Mouse (Mus musculus) heart, embryonic 13.5 days (tissue): ENCODE results near the gene Tex14. TPM values are rescaled to one million over a fixed set of nuclear protein-coding genes. Genes with fewer than 3 reads are reported as not detected.
A peak's percentile ranks its signal among the peaks of the same experiment; 100 is the strongest.
"Not testable (repeated sequence)": the region's sequence is repeated elsewhere in the genome, so short reads cannot be mapped to it uniquely, and the experiment has no call there.

Experiments
- ATAC-seq: fragments of 200-750 bp; cut with Nextera tagmentation; 2 replicates; pipeline ENCODE4 v1.8.0; 2017; ENCODE audit warnings: moderate TSS enrichment; ENCODE audit not compliant: insufficient number of reproducible peaks, low FRiP score, low TSS enrichment; ENCODE audit errors: extremely low read depth
- H3K27ac ChIP-seq: fragments of 300-500 bp; sonication (generic); replicated peaks from 2 replicates; pipeline ENCODE4 v1.5.1; 2015; ENCODE audit warnings: moderate library complexity, mild to moderate bottlenecking, inconsistent platforms
- H3K27me3 ChIP-seq: fragments of 300-500 bp; sonication (generic); replicated peaks from 2 replicates; pipeline ENCODE4 v1.6.1; 2015; ENCODE audit warnings: mild to moderate bottlenecking, inconsistent platforms
- H3K36me3 ChIP-seq: fragments of 300-500 bp; sonication (generic); 2 replicates; pipeline ENCODE4 v1.6.1; 2015; ENCODE audit warnings: mild to moderate bottlenecking, inconsistent platforms
- H3K4me1 ChIP-seq: fragments of 300-500 bp; sonication (generic); 2 replicates; pipeline ENCODE4 v1.6.1; 2015; ENCODE audit warnings: inconsistent platforms
- H3K4me2 ChIP-seq: fragments of 300-500 bp; sonication (generic); 2 replicates; pipeline ENCODE4 v1.6.1; 2015; ENCODE audit warnings: inconsistent platforms, mild to moderate bottlenecking, moderate library complexity
- H3K4me3 ChIP-seq: fragments of 300-500 bp; sonication (generic); 2 replicates; pipeline ENCODE4 v1.5.1; 2015; ENCODE audit warnings: moderate library complexity, mild to moderate bottlenecking, inconsistent platforms
- H3K9ac ChIP-seq: fragments of 300-500 bp; sonication (generic); 2 replicates; pipeline ENCODE4 v1.6.1; 2015; ENCODE audit warnings: inconsistent platforms, mild to moderate bottlenecking, moderate library complexity
- H3K9me3 ChIP-seq: fragments of 300-500 bp; sonication (generic); 2 replicates; pipeline ENCODE4 v1.6.1; 2016; ENCODE audit warnings: inconsistent platforms
- WGBS: fragments of 180-500 bp; shearing (Covaris S2); methylation state at CpG from one replicate; pipeline ENCODE4 v1.1.7; 2015; ENCODE audit warnings: mixed read lengths; 5-methylcytosine and 5-hydroxymethylcytosine counted together
- polyA plus RNA-seq: library from polyadenylated mRNA; unstranded; fragments of >200 nt; fragmentation: Nextera tagmentation; extraction: Ambion mirVana; gene quantifications from 2 replicates; pipeline ENCODE4 v1.2.1, GENCODE M21; 2015

Gene Tex14
- polyA plus RNA-seq, 1 experiment from 2014 or later, result 0.28 TPM

DNA sequence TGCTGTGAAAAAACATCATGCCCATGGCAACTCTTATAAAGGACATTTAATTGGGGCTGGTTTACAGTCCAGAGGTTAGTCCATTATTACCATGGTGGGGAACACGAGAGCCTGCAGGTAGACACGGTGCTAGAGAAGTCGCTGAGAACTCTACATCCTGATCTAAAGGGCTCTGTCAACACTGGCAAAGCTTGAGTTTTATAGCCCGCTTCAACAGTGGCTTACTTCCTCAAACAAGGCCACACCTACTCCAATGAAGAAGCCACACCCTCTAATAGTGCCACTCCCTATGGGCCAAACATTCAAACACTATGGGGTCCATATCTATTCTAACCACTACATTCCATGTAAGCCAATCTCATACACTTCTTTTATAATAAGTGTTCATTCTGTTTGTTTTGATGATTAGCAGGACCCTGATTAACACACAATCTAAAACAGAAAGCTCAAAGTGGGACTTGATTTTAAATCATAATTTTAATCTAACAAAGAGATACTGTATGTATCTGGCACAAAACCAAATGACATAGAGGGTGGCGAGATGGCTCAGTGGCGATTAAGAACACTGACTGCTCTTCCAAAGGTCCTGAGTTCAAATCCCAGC, 61.2 kb downstream of the Tex14 start:
- H3K27ac ChIP-seq, result no peak overlapping the region
- H3K4me2 ChIP-seq, result no peak overlapping the region
- no peaks in the 10 kb centered on the region for H3K27me3 ChIP-seq
- H3K9me3 ChIP-seq, result no peaks in the 10 kb centered on the region
- H3K9ac ChIP-seq, result no peak overlapping the region
- WGBS, result 64% methylated on average over 6 of the region's 6 CpGs
- no peaks in the 10 kb centered on the region for H3K36me3 ChIP-seq
- H3K4me1 ChIP-seq, result peaks cover 21% of the 10 kb centered on the region
- ATAC-seq, result no peak
- H3K4me3 ChIP-seq, result no peak overlapping the region

DNA sequence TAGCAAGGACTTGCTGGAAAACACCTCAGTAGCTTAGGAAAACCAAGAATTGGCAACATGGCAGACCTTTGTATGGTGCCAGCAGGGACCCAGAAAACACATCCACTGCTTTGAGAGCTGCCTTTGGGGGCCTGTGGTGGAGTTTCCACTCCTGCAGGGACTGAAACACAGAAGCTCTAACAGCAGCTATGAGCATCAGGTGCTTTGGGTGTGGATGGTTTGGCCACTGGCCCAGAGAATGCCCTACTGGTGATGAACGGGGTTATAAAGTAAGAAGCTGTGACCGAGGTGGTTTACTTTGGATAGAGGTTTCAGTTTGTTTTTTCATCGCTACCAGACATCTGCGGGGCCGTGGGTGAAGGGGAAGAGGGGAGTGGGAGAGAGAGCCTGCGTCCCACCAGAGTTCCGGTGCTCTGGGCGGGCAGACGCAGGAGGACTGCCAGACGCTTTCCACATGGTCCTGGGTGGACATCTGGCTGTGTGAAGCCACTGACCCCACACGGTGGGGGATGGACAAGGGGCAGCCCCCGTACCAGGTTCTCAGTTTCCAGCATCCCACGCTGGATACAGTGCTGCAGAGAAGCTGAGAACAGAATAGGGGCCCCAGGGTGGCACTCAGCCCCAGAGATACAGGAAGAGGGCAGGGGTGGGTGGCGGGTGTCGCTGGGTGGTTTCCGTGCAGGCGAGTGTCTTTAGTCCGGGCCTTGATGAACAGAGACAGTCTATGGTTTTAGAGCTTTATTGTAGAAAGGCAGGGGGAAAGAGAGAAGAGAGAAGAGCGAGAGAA, 62.8 kb downstream of the Tex14 start:
- H3K36me3 ChIP-seq, result no peaks in the 10 kb centered on the region
- no peak overlapping the region for H3K27ac ChIP-seq
- H3K4me3 ChIP-seq, result no peak overlapping the region
- no peaks in the 10 kb centered on the region for H3K9me3 ChIP-seq
- H3K9ac ChIP-seq, result peak overlapping the region; percentile 56
- peaks cover 18% of the 10 kb centered on the region for H3K4me1 ChIP-seq
- 51% methylated on average over 19 of the region's 19 CpGs for WGBS
- no peaks in the 10 kb centered on the region for H3K27me3 ChIP-seq
- no peak for ATAC-seq
- H3K4me2 ChIP-seq, result peak overlapping the region; percentile 22

DNA sequence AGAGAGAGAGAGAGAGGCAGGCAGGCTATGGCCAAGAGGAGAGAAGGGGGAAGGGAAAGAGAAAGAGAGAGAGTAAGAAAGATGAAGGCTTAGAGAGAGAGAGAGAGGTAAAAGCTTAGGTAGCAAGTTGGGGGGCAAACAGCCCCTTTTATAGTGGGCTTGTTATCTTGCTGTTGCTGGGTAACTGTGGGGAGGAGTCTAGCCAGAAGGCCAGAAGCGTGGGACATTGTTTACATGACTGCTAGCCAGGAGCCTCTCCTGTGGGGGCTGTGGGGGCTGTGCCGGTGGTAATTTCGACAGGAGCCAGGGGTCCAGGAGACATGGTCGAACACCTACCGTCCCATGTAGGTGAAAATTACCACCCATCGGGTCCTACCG, 63.4 kb downstream of the Tex14 start:
- Histone ChIP-seq H3K4me1 (peaks cover 18% of the 10 kb centered on the region), H3K27ac (no peak overlapping the region), H3K4me2 (peak overlapping the region; percentile 22), H3K9ac (peak overlapping the region; percentile 56), H3K9me3 (no peaks in the 10 kb centered on the region), H3K4me3 (no peak overlapping the region), H3K27me3 (no peaks in the 10 kb centered on the region), H3K36me3 (no peaks in the 10 kb centered on the region)
- no peak for ATAC-seq
- WGBS, result 33% methylated on average over 7 of the region's 7 CpGs

DNA sequence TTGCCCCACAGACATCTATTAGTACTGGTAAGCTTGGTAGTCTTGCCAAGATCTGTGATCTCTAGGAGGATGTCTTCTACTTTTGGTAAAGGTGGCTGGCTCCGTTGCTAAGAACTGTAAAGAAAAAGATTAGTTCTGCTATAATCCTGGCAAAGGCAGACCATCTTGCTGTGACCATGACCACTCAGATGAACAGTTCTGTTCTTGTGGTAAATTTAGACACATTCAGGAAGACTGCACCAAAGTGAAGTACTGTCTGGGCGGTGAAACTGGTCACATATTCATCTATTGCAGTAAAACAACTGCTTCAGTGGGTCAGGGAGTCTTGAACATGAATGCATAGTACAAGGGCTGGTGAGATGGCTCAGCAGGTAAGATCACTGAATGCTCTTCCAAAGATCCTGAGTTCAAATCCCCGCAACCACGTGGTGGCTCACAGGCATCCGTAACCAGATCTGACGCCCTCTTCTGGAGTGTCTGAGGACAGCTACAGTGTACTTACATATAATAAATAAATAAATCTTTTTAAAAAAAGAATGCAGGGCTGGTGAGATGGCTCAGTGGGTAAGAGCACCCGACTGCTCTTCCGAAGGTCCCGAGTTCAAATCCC, 63.9 kb downstream of the Tex14 start:
- Histone ChIP-seq H3K4me2 (0 out of 2 replicates have a peak overlapping the region, but pooled peaks have one; percentile 22), H3K9ac (peak overlapping the region; percentile 56; the same call in 1 of the 2 replicates), H3K9me3 (no peaks in the 10 kb centered on the region), H3K27ac (no peak overlapping the region), H3K27me3 (no peaks in the 10 kb centered on the region), H3K36me3 (no peaks in the 10 kb centered on the region), H3K4me1 (peaks cover 18% of the 10 kb centered on the region), H3K4me3 (no peak overlapping the region)
- 71% methylated on average over 9 of the region's 9 CpGs for WGBS
- ATAC-seq, result no peak

DNA sequence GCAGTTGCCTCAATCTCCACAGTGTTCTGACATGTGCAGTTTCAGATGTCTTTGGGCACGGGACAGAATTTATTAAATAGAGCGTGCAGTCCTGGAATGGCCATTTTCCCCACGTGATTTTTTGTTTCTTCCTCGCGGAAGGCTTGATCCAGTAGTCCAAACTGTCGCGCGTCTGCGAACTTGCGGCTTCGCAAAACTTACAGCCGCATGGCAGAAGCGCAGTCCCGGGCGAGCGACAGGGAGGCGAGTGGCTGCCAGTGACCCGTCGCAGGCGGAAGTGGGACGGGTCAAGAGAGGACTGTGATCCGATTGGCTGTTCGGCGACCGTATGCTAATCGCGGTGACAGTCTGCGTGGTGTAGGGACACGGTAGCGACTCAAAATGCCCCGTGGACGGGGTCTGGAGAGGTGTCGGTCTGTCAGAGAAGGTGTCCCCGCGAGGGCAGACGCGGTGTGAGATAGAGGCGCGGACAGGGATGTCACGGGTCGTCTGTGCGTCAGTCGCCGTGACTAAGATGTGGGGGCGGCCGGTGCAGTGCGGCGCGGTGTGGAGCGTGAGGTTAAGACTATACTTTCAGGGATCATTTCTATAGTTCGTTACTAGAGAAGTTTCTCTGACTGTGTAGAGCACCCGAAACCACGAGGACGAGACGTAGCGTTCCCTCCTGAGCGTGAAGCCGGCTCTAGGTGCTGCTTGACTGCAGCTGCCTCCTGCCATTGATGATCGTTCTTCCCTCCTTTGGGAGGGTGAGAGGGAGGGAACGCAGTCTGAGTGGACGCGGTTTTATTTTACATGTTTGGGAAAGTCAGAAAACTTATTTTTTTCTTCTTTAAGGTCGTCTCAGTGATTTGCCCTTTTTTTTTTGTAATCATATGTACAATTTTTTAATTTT, 66.2 kb downstream of the Tex14 start:
- under 1% methylated on average over 28 of the region's 63 CpGs for WGBS
- peak overlapping the region; percentile 76 for H3K9ac ChIP-seq
- ATAC-seq, result peak; percentile 99
- not testable (repeated sequence) for H3K36me3 ChIP-seq, H3K27me3 ChIP-seq, H3K9me3 ChIP-seq
- peak overlapping the region; percentile 47 for H3K4me3 ChIP-seq
- H3K4me1 ChIP-seq, result peaks cover 18% of the 10 kb centered on the region
- H3K4me2 ChIP-seq, result peak overlapping the region; percentile 71
- H3K27ac ChIP-seq, result 0 out of 2 replicates have a peak overlapping the region, but pooled peaks have one; percentile 29

DNA sequence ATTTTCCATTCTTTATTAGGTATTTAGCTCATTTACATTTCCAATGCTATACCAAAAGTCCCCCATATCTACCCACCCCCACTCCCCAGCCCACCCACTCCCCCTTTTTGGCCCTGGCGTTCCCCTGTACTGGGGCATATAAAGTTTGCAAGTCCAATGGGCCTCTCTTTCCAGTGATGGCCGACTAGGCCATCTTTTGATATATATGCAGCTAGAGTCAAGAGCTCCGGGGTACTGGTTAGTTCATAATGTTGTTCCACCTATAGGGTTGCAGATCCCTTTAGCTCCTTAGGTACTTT, 66.8 kb downstream of the Tex14 start:
- WGBS, result 13% methylated on average over 1 of the region's 3 CpGs
- peaks cover 18% of the 10 kb centered on the region for H3K4me1 ChIP-seq
- H3K27ac ChIP-seq, H3K9ac ChIP-seq, ATAC-seq, H3K4me2 ChIP-seq, H3K36me3 ChIP-seq, H3K4me3 ChIP-seq, H3K9me3 ChIP-seq, H3K27me3 ChIP-seq: not testable (repeated sequence)

DNA sequence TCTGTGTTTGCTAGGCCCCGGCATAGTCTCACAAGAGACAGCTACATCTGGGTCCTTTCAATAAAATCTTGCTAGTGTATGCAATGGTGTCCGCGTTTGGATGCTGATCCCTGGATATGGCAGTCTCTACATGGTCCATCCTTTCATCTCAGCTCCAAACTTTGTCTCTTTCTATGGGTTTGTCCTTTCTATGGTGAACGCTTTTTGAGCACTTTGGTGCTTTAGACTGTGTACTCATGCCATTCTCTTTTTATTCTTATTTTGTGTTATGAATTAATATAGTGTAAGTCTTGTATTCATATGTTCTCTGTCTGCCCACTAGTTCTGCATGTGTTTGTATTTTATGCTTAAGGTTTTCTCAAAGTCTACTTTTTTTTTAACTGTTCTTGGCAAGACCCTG, 67.2 kb downstream of the Tex14 start:
- H3K9me3 ChIP-seq, H3K9ac ChIP-seq, H3K36me3 ChIP-seq, ATAC-seq, H3K4me3 ChIP-seq, H3K27me3 ChIP-seq, H3K27ac ChIP-seq, H3K4me2 ChIP-seq: not testable (repeated sequence)
- WGBS, result 32% methylated on average over 4 of the region's 4 CpGs
- H3K4me1 ChIP-seq, result peaks cover 18% of the 10 kb centered on the region

DNA sequence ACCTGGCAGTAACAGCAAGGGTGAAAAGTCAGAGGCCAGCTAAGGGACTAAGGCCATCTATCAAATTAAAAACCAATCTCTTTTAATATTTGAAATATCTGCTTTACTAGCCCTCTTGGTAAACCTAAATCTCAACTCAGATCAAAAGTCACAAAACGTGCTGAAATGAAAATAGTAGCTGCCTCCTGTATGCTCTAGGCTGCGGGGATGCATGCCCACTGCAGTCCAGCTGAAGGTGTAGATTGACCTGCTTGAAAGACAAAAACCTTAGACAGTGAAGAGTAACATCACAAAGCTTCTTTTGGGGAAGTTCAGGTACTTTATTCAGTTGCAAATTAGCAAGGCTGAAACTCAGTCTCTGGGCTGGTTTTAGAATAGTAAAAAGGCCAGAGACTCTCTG, 74.3 kb downstream of the Tex14 start:
- H3K4me1 ChIP-seq, H3K9ac ChIP-seq, H3K36me3 ChIP-seq, H3K27ac ChIP-seq, H3K4me2 ChIP-seq, H3K4me3 ChIP-seq, ATAC-seq, H3K9me3 ChIP-seq, H3K27me3 ChIP-seq: not testable (repeated sequence)
- WGBS, result 59% methylated on average over 2 of the region's 2 CpGs

DNA sequence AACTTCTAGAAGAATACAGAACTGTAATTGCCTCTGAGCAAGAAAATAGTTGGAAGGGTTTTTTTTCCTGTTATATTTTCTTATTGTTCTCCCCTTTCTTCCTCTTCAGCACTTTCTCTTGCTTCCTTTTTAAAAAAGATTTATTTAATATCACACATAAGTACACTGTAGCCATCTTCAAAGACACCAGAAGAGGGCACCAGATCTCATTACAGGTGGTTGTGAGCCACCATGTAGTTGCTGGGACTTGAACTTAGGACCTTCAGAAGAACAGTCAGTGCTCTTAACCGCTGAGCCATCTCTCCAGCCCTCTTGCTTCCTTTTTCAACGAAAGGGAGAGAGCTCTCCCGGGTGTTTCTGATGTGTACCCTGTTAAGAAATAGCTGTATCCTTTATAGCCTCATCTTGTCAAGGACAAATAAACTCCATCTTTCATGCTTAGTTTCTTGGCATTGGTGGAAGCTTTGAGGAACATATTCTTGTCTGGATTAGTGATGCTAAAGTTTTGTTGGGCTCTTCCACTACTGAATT, 79.0 kb downstream of the Tex14 start:
- 70% methylated on average over 3 of the region's 3 CpGs for WGBS
- no peak overlapping the region for H3K9ac ChIP-seq
- H3K9me3 ChIP-seq, result no peaks in the 10 kb centered on the region
- no peaks in the 10 kb centered on the region; the same call in 1 of the 2 replicates for H3K27me3 ChIP-seq
- H3K4me1 ChIP-seq, result no peaks in the 10 kb centered on the region
- no peaks in the 10 kb centered on the region for H3K36me3 ChIP-seq
- no peak overlapping the region for H3K27ac ChIP-seq
- ATAC-seq, result no peak
- no peak overlapping the region for H3K4me3 ChIP-seq
- no peak overlapping the region for H3K4me2 ChIP-seq

DNA sequence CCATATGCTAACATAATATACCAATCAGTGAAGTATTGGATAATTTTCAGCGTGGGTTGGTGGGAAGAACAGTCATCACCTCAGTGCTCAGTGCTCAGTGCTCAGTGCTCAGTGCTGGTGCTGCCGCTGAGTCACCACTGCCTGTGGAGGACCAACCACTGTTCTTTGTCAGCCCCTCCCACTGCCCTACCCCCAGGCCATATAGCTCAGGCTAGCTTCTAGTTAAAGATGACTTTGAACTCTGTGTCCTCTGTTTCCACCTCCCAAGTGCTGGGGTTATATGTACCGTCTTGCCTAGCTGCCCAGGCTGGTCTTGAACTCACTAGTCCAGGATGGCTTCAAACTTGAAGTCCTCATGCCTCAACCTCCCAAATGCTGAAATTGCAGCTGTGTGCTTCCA, 84.1 kb downstream of the Tex14 start:
- ATAC-seq, result no peak
- H3K9me3 ChIP-seq, result no peaks in the 10 kb centered on the region
- no peaks in the 10 kb centered on the region for H3K4me1 ChIP-seq
- no peak overlapping the region for H3K27ac ChIP-seq
- no peak overlapping the region for H3K9ac ChIP-seq
- H3K4me3 ChIP-seq, result no peak overlapping the region
- H3K36me3 ChIP-seq, result no peaks in the 10 kb centered on the region
- H3K27me3 ChIP-seq, result no peaks in the 10 kb centered on the region; the same call in 1 of the 2 replicates
- no peak overlapping the region for H3K4me2 ChIP-seq
- WGBS, result 70% methylated on average over 3 of the region's 3 CpGs

DNA sequence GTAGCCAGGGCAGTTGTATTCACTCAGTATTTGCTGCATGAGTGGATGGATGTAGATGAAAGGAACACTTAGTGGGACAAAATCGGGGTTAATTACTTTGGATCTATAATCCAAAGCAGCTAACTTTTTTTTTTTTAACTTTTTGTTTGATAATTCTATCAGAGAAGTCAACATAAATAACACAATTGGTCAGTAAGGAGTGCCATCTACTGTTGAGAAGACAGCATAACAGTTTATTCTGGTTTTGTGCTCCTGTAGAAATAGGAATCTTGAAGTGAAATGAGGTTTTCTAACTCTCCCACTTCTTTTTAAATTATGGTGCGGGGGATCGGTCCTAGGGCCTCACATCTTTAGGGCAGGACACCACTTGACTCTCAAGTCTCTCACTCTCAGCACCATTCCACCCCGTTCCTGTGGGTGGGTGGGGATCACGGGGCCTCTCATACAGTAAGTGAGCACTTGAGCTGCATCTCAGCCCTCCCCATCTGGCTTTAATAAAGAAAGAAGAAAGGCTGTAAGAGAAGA, 99.9 kb downstream of the Tex14 start:
- 44% methylated on average over 5 of the region's 5 CpGs for WGBS
- no peaks in the 10 kb centered on the region for H3K9me3 ChIP-seq
- no peak overlapping the region for H3K4me3 ChIP-seq
- no peak for ATAC-seq
- H3K4me1 ChIP-seq, result no peaks in the 10 kb centered on the region
- H3K27me3 ChIP-seq, result no peaks in the 10 kb centered on the region
- H3K4me2 ChIP-seq, result no peak overlapping the region
- no peak overlapping the region for H3K27ac ChIP-seq
- no peak overlapping the region for H3K9ac ChIP-seq
- H3K36me3 ChIP-seq, result no peaks in the 10 kb centered on the region
